Mouse (Mus musculus) cerebellum, adult 11 months (tissue): ENCODE data around the gene Pqlc2.

Source experiments
- DNase-seq: peaks from one replicate; pipeline ENCODE4 v3.0.0; 2022

The Pqlc2 gene

GRCm38 (mm10) chr4:139310171-139310898, at the start of gene Pqlc2, which contains the start of gene Akr7a5:
Gene Pqlc2, minus strand, starts transcription at chr4:139310708.
Gene Akr7a5, plus strand, starts transcription at chr4:139310744.
- DNase-seq, result peak; percentile 99

- DNase-seq, result no peak
Observed at GRCm38 (mm10) chr4:139357211-139357610, 46.7 kb upstream of the Pqlc2 start.

DNA sequence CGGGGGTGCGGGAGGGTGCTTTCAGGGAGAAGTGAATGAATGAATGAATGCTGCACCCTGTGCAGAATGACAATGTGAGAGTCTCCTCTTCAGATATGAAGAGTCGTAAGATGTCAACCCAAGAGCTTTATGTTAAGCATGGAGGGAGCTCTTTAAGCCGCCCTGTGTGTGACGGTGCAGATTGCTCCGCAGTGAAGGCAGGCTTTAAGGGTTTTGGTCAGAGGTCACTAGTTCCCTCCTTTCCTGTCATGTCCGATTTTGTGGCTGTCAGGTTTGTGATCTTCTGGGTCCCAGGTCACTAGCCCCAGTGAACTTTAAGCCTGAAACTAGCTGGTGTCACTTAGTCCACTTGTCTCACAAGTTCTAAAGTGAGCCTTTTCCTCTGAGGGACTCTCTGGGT, 42.3 kb upstream of the Pqlc2 start:
- DNase-seq, result no peak

GRCm38 (mm10) chr4:139351931-139352711, 41.6 kb upstream of the Pqlc2 start, which contains the start of the genes Mrto4, Emc1 and Ubr4:
Gene Mrto4, minus strand, starts transcription at chr4:139352576.
Gene Emc1, plus strand, starts transcription at chr4:139352587.
Gene Ubr4, plus strand, starts transcription at chr4:139352609.
- peak; percentile 75 for DNase-seq

DNA sequence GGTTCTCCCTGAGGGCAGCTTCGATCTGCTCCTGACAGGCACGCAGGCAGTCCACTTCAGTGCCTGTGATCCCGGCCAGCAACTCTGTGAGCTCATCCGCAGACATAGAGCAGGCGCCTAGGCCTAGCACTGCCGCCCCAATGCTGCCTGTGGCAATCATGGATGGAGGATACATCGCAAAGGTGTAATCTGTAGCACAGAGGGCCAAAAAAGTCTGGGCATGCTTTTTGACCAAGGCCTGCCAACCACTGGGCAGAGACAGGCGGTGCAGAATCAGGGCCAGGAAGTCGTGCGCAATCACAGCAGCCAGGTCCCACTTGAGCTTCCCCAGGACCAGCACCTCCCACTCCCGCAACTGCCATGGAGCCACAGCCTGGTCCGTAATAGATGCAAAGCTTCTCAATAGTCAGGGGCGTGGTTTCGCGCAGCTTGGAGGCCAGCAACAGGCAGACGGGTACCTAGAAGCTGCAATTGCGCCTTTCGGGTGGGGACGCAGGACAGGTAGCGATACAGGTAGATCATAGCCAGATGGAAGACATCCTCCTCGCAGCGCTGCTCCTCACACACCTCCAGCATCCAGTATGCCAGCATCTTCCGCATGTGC, 35.0 kb upstream of the Pqlc2 start:
- no peak for DNase-seq

DNA sequence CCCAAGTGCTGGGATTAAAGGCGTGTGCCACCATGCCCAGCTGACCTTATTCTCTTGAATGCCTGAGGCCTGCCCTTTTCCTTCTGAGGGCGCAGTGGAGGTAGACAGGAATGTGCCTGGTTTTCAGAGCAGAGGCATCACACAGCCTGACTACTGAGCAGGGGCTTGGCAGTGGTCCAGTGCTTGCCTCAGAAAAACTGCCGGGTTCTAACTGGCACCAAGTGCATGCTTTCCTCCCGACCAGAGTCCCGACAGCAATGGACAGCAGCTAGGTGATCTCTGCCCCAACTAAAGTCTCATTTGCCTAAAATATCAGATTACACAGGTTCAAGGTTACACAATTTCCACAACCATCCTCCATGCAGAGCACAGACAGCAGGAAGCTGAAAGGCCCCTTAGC, 33.2 kb upstream of the Pqlc2 start:
- peak; percentile 23 for DNase-seq

DNA sequence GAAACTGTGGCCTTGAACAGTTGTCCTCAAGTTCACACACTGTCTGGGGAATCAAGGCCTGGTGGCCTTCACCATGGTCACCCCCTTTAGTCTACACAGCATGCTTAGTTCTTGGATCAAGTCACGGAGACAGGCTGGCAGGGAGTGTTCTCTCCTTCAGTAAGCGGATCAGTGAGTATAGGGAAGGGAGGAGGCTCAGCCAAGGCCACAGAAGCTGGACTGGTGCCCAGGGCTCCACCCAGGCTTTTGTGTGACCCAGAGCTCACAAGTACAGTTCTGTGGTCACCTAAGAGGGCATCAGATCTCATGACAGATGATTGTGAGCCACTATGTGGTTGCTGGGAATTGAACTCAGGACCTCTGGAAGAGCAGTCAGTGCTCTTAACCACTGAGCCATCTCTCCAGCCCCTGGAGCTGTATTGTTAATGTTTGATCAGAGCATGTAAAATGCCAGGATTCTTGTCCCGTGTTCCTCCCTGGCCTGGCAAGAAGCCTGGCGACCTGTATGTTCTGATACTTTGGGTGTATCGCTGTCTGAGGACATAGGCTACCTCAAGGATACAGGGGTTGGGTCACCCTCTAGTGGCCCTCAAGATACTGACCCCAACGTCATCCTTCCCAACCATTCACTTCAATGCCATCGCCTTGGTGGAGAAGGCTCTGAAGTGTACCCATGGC, 31.2 kb upstream of the Pqlc2 start:
- DNase-seq, result no peak

- DNase-seq, result no peak
Observed at GRCm38 (mm10) chr4:139340835-139341234, 30.3 kb upstream of the Pqlc2 start.

GRCm38 (mm10) chr4:139338145-139338544, 27.6 kb upstream of the Pqlc2 start:
- DNase-seq, result no peak

- peak; percentile 57 for DNase-seq
Observed at GRCm38 (mm10) chr4:139336822-139337483, 26.4 kb upstream of the Pqlc2 start.

GRCm38 (mm10) chr4:139335507-139335906, 25.0 kb upstream of the Pqlc2 start:
- no peak for DNase-seq

- no peak for DNase-seq
Observed at GRCm38 (mm10) chr4:139334631-139335295, 24.3 kb upstream of the Pqlc2 start.

DNA sequence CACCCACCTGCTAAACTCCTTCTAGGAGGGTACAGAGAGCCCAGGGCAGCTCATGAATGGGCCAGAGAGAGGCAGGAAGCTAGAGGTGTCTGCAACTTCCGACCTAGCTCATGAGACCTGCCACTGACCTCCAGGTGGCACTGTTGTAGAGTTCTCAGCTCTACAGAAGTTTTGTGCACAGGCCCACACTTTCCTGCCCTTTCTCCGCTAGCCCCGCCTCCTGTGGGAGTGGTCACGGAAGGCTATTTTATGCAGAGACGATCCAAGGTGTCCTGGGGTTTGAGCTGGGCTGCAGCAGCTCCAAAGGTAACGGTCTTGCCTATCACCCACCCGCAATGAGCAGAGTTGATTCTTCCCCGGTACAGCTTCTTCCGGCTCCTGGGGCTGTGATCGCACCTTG, 20.1 kb upstream of the Pqlc2 start:
- no peak for DNase-seq

DNA sequence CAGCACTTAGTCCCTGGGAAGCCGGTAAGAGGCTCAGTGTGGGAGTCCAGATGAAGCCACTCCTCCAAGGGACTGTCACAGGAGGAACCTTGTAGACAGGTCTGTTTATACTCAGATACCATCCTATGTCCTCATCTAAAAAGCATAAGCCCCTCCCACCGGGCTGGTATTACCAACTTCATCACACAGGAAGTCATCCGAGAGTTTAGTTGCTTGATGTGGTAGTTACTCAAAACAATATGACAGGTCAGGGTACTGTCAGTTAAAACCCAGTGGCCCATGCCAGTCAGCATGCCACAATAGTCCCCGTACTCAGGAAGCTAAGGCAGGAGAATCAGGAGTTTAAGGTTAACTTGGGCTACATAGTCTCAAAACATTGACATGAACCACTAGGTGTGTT, 9.2 kb upstream of the Pqlc2 start:
- DNase-seq, result no peak

- DNase-seq, result no peak
Observed at GRCm38 (mm10) chr4:139318449-139318848, 7.9 kb upstream of the Pqlc2 start.

GRCm38 (mm10) chr4:139312632-139313031, 2.1 kb upstream of the Pqlc2 start:
- peak; percentile 21 for DNase-seq

GRCm38 (mm10) chr4:139311707-139312106, 1.2 kb upstream of the Pqlc2 start:
- DNase-seq, result no peak

- peak; percentile 6 for DNase-seq
Observed at GRCm38 (mm10) chr4:139310899-139311701, 592 bp upstream of the Pqlc2 start.

GRCm38 (mm10) chr4:139309651-139310050, 857 bp downstream of the Pqlc2 start:
- peak; percentile 7 for DNase-seq

DNA sequence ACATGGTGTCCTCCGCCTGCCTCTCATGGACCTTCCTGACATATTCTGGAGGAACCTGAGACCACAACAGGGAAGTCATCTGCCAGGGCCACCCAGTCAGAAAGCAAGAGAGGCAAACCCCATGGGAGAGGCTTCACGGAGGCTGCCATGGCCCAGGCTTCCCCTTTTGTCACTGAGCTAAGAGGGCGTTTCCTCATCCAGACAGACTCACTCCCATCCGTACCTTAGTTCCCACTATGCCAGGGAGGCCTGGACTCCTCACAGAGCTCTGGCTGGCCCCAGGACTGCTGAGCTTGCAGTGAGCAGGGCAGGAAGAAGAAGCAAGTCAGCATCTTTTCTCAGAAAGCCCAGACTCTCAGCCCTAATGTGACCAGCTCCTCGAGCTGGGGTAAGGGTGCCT, 2.6 kb downstream of the Pqlc2 start:
- DNase-seq, result no peak

DNA sequence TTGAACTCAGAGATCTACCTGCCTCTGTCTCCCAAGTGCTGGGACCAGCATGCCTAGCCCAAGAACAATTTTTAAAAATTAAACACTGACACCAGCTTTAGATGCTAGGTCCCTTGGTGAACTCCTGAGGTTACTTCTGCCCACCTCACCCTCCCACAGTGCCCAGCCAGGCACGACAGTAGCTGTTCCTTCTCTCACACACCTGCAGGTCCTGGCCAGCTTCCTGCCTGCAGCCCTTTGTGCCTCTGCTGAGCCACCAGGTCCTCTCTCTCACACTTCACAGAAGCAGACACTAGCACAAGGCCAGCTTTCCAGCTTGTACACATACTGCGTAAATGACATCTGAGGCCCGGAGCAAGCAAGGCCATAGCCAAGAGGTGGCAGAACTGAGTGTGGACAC, 5.0 kb downstream of the Pqlc2 start:
- peak; percentile 7 for DNase-seq
